Mouse (Mus musculus): ENCODE measurements around the gene Vpreb1. TPM values are rescaled to one million over a fixed set of nuclear protein-coding genes. Genes with fewer than 3 reads are reported as not detected.
"Not testable (repeated sequence)": the region's sequence is repeated elsewhere in the genome, so short reads cannot be mapped to it uniquely, and the experiment has no call there.

Gene Vpreb1
- polyA plus RNA-seq, 1 experiment = 2.7 TPM

DNA sequence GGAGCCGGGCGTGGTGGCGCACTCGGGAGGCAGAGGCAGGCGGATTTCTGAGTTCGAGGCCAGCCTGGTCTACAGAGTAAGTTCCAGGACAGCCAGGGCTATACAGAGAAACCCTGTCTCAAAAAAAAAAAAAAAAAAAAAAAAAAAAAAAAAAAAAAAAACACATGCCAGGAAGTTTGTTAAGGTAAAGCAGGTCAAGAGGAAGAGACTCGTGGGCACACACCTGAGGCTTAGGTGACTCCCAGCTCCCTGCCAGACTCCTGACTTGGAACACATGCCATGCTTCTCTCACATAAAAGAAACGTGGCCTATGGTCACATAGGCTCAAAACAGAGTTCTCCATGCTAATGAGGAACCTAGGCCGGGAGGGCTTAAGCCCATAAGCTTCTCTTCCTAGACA, 14.6 kb downstream of the Vpreb1 start:
- DNase-seq (ENCODE audit: low read depth) = not testable (repeated sequence)

DNA sequence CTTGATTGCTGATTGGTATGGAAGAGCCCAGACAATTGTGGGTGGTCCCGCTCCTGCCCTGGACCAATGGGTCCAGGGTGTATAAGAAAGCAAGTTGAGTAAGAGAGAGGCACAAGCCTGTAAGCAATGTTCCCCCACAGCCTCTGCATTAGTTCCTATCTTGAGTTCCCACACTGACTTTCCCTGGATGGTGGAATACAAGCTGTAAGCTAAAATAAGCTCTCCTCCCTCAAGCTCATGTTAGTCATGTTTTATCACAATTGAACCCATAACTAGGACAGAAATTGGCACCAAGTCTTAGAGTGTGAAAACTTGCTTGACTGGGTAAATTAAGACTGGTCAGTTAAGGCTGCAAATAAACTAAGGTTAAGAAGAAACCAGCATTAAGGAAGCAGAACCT, 15.1 kb downstream of the Vpreb1 start:
- DNase-seq (ENCODE audit: low read depth) = no peak

DNA sequence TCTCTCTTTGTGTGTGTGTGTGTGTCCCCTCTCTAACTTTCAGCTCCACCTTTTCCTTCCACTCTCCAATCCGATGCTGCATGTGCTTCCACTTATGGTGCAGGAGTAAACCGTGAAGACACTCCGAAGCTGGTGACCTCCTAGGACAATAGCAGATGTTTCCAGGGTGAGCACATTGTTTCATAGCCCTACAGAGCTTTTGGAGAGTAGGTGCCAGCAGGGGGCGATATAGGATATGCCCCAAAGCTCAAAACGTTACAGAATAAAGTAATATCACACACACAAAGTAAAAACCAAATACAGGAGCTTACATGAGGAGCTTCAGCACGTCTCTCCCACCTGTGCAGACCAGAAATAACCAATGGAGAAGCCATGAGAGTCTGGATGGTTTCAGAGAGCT, 15.8 kb downstream of the Vpreb1 start:
- peak; percentile 13 for DNase-seq (ENCODE audit: low read depth)

DNA sequence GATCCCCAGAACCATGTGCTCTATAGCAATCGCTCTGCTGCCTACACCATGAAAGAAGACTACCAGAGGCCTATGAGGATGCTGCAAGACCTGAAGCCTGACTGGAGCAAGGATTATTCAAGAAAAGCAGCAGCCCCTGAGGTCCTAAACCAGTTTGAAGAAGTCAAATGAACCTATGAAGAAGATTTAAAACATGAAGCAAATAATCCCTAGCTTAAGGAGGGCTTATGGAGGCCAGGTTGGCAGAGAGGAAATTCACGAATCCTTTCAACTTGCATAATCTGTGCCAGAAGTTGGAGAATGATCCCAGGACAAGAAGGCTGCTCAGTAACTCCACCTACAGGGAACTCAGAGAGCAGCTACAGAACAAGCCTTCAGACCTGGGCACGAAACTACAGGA, 18.2 kb downstream of the Vpreb1 start:
- peak; percentile 76 for DNase-seq (ENCODE audit: low read depth)

DNA sequence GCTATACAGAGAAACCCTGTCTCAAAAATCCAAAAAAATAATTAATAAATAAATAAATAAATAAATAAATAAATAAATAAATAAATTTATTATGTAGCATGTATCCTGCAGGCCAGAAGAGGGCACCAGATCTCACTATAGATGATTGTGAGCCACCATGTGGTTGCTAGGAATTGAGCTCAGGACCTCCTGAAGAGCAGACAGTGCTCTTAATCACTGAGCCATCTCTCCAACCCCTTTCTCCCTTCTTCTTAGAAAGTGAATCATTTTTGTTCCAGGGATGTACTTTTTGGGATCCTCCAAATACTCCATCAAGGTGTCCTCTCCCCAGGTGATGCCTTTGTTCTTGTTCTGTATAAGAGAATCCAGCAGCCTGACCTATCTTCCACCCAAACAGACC, 21.4 kb downstream of the Vpreb1 start:
- no peak for DNase-seq (ENCODE audit: low read depth)

DNA sequence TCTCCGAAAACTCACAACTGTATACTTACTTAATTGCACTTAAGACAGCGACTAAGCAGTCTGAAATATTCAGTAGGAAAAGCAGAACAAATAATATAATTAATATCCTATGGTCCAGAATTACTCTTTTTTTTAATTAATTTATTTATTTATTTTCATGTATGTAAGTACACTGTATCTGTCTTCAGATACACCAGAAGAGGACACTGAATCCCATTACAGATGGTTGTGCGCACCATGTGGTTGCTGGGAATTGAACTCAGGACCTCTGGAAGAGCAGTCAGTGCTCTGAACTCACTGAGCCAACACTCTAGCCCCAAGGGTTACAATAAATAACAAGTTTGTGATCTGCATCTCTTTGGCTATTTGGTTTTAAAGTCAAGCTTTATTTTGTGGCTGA, 41.0 kb downstream of the Vpreb1 start:
- no peak for DNase-seq (ENCODE audit: low read depth)

DNA sequence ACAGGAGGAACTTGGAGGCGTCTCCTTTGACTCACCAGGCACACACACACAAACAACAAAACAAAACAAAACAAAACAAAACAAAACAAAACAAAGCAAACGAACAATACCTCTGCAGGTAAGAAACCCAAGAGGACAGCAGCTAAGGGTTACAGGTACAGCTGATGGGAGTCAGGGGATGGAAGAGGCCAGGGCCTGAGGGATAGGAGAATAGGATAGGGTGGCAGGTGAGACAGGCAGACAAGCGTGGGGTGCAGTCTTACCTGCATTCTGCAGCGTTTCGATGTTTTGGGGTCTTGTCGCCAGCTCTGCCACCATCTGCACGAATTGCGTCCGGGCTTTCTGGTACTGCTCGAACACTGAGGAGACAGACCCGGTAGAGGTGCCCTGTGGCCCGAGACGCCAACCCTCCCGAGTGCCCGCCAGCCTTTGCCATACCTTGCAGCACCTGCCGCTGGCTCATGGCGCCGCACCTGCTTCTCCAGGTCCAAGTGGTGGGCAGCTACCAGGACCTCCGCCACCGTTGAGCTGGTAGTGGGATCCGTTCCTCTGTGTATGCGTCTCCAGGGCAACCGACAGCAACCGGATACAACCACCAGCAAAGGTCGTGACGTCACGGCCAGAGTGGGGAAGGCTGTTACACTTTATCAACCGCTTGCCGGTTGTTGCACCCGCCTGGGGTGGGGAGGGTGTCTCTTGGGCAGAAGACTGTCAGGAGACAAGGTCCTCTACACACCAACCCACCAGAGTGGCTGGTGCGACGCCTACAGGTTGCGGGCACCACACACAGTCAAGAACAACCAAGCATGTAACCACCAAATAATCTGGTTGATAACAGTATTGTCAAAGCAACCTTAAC, 41.7 kb downstream of the Vpreb1 start, which contains the start of gene Spag6l:
Spag6l (minus strand) TSS at position 700 of the 859 bp plus-strand sequence.
- DNase-seq (ENCODE audit: low read depth) = no peak

DNA sequence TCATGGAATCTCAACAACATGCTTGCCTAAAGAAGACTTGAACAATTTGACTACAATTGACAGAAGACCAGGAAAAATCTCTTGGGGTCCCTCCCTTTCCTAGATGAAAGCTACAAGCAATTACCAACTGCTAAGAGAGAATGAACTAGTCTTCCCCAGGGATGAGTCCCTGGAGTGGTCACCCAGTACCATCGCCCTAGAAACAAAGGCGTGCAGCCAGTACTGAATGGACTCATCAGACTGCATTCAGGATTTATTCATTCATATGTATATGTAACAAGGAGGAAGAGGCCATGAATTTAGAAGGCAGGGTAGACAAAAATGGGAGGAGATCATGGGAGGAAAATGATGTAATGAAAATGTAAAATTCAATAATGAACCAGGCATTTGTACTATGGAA, 44.4 kb downstream of the Vpreb1 start:
- DNase-seq (ENCODE audit: low read depth) = no peak

DNA sequence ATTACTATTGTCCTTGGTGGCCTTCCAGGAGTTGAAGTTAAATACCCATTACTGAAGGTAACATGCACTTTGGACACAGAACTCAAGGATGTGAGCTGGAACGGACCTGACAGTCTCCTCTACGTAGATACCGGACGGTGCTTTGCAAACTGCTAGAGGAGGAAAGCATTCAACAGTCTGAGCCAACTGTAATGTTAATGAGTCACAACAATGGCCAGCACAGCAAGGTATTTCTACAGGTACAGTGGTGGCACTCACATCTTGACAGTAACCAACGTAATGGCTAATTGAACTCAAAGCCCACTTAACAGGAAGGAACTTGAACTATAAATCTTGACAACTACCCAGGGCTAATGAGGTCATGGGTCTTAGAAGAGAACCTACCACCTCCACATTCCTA, 45.2 kb downstream of the Vpreb1 start:
- DNase-seq (ENCODE audit: low read depth) = no peak

Other genes with a start within 250 kb of the Vpreb1 start
- gene Olfr19, start 194.4 kb downstream of the Vpreb1 start, polyA plus RNA-seq (2012; rRNA removed) = not detected in 2 replicates
- gene Spag6l, start 41.4 kb downstream of the Vpreb1 start, polyA plus RNA-seq (2012; rRNA removed) = 1.5 and 3.0 TPM in 2 replicates
- gene Igll1, start 6.9 kb downstream of the Vpreb1 start, polyA plus RNA-seq (2012; rRNA removed) = 0.14 TPM in 1 of 2 replicates, not detected in the other
- 69.1 and 76.1 TPM in 2 replicates for gene Top3b, start 107 bp downstream of the Vpreb1 start, polyA plus RNA-seq (2012; rRNA removed)
- 13.8 and 17.1 TPM in 2 replicates for gene Ppm1f, start 25.6 kb upstream of the Vpreb1 start, polyA plus RNA-seq (2012; rRNA removed)
- gene Mapk1, start 112.5 kb upstream of the Vpreb1 start, polyA plus RNA-seq (2012; rRNA removed) = 73.9 and 76.7 TPM in 2 replicates
- 2.4 TPM in 2 replicates for gene Ypel1, start 198.9 kb upstream of the Vpreb1 start, polyA plus RNA-seq (2012; rRNA removed)
- gene Ppil2, start 240.4 kb upstream of the Vpreb1 start, polyA plus RNA-seq (2012; rRNA removed) = 76.0 and 83.6 TPM in 2 replicates